Mouse (Mus musculus): ENCODE data around the gene AC161166.1.
"Not testable (repeated sequence)": the region's sequence is repeated elsewhere in the genome, so short reads cannot be mapped to it uniquely, and the experiment has no call there.

AC161166.1 gene

GRCm38 (mm10) chr7:24525686-24526420 is 13.6 kb upstream of the AC161166.1 start:
- peak; percentile 76 for DNase-seq (ENCODE audit: low read depth, low spot score)

GRCm38 (mm10) chr7:24524978-24525377 is 12.7 kb upstream of the AC161166.1 start:
- DNase-seq (ENCODE audit: low read depth, low spot score) = no peak

GRCm38 (mm10) chr7:24523723-24524122 is 11.5 kb upstream of the AC161166.1 start:
- no peak for DNase-seq (ENCODE audit: low read depth, low spot score)

GRCm38 (mm10) chr7:24522805-24523204 is 10.6 kb upstream of the AC161166.1 start:
- no peak for DNase-seq (ENCODE audit: low read depth, low spot score)

GRCm38 (mm10) chr7:24520054-24520453 is 7.8 kb upstream of the AC161166.1 start:
- DNase-seq (ENCODE audit: low read depth, low spot score) = not testable (repeated sequence)

- DNase-seq (ENCODE audit: low read depth, low spot score) = no peak
These were observed 6.9 kb upstream of the AC161166.1 start for GRCm38 (mm10) chr7:24519130-24519529.

GRCm38 (mm10) chr7:24517654-24518053 is 5.4 kb upstream of the AC161166.1 start:
- DNase-seq (ENCODE audit: low read depth, low spot score) = peak; percentile 86

- no peak for DNase-seq (ENCODE audit: low read depth, low spot score)
These were observed 4.8 kb upstream of the AC161166.1 start for GRCm38 (mm10) chr7:24517077-24517476.

GRCm38 (mm10) chr7:24516319-24516718 is 4.1 kb upstream of the AC161166.1 start:
- DNase-seq (ENCODE audit: low read depth, low spot score) = peak; percentile 66

GRCm38 (mm10) chr7:24507726-24508114 is 4.5 kb downstream of the AC161166.1 start:
- DNase-seq (ENCODE audit: low read depth, low spot score) = peak; percentile 40

GRCm38 (mm10) chr7:24506838-24507725 is 5.2 kb downstream of the AC161166.1 start, which contains the start of gene Zfp428:
Gene Zfp428 (plus strand): TSS chr7:24507006.
- DNase-seq (ENCODE audit: low read depth, low spot score) = peak; percentile 95

- DNase-seq (ENCODE audit: low read depth, low spot score) = peak; percentile 91
These were observed 5.8 kb downstream of the AC161166.1 start for GRCm38 (mm10) chr7:24506476-24506837.

- no peak for DNase-seq (ENCODE audit: low read depth, low spot score)
These were observed 6.2 kb downstream of the AC161166.1 start for GRCm38 (mm10) chr7:24506065-24506459.

- DNase-seq (ENCODE audit: low read depth, low spot score) = no peak
These were observed 6.7 kb downstream of the AC161166.1 start for GRCm38 (mm10) chr7:24505447-24506064.

GRCm38 (mm10) chr7:24504868-24505267 is 7.4 kb downstream of the AC161166.1 start:
- DNase-seq (ENCODE audit: low read depth, low spot score) = no peak

- DNase-seq (ENCODE audit: low read depth, low spot score) = no peak
These were observed 8.3 kb downstream of the AC161166.1 start for GRCm38 (mm10) chr7:24504004-24504403.

- peak; percentile 36 for DNase-seq (ENCODE audit: low read depth, low spot score)
These were observed 10.8 kb downstream of the AC161166.1 start for GRCm38 (mm10) chr7:24501492-24501891.

GRCm38 (mm10) chr7:24500929-24501328 is 11.3 kb downstream of the AC161166.1 start:
- DNase-seq (ENCODE audit: low read depth, low spot score) = peak; percentile 61

- no peak for DNase-seq (ENCODE audit: low read depth, low spot score)
These were observed 12.2 kb downstream of the AC161166.1 start for GRCm38 (mm10) chr7:24499856-24500577.

- peak; percentile 66 for DNase-seq (ENCODE audit: low read depth, low spot score)
These were observed 24.0 kb downstream of the AC161166.1 start for GRCm38 (mm10) chr7:24488303-24488702.

- no peak for DNase-seq (ENCODE audit: low read depth, low spot score)
These were observed 24.9 kb downstream of the AC161166.1 start for GRCm38 (mm10) chr7:24487403-24487802.
